19 mouse cellular contexts compared by ENCODE assay signal in the genomic region with DNA sequence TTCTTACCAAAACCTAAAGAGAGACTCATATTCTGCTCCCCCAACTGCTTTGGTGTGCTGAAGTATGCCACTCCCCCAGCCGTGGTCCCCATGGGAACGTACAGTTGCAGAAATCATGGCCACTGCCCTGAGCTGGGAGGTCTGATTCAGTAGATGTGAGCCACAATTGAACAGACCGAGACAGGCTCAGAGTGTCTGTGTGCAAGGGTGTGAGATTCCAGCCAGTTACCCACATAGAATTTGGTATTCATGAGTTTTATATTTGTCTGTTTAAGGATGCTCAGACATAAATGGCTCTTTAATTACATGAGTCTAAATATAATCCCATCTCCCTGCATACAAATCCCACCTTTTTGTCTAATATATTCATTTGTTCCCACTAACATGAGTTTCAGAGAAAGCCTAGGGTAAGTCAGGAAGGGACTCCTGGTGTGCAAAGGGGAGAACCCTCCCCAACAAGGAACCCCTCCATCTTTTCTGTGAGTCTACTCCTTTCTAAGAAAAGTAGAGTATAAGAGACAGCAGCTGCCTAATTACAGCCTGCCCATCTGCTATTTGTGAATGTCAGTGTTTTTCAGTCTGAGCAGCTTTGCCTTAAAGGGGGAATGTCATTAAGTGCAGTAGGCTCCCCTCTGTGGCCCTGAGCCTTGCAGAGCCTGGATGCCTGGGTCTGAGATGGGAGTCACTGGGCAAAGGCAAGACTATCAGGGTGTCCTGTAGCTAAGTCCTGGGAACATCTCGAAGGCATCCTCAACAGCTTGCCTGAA. TPM values are rescaled to one million over a fixed set of nuclear protein-coding genes. Genes with fewer than 3 reads are reported as not detected.
DNase-seq lines count a peak whose midpoint lies in the region; ATAC-seq lines count a peak whose summit lies in the region.
"Had no signal": no experiment of that assay in that cellular context is flagged by ENCODE, and none has a peak within 500 bp of the region (broad histone marks: within the 10 kb centered on the region; RNA-seq: fewer than 3 reads in every experiment).

No protein-coding gene starts in this region.

- no peaks in the 10 kb centered on the region for H3K9me3 ChIP-seq in forebrain, embryonic 15.5 days
- H3K9me3 ChIP-seq: heart, embryonic 15.5 days; hindbrain, embryonic 15.5 days had no signal

- ATAC-seq in forebrain, embryonic 15.5 days (replicated peaks), result peak; percentile 78
- ATAC-seq in megakaryocyte, adult 5-6 weeks (ENCODE audit: poor library complexity, severe bottlenecking), result no peak
- no peak for ATAC-seq in granulocyte monocyte progenitor cell, adult 5-6 weeks (replicated peaks; ENCODE audit: poor library complexity, severe bottlenecking)

- H3K36me3 ChIP-seq in forebrain, embryonic 15.5 days, result no peaks in the 10 kb centered on the region
- H3K36me3 ChIP-seq: embryonic facial prominence, embryonic 13.5 days; heart, embryonic 15.5 days; hindbrain, embryonic 15.5 days had no signal

- H3K4me2 ChIP-seq in forebrain, embryonic 15.5 days (replicated peaks), result no peak overlapping the region
- H3K4me2 ChIP-seq: embryonic facial prominence, embryonic 13.5 days; heart, embryonic 15.5 days; hindbrain, embryonic 15.5 days had no signal

- no peak overlapping the region for H3K9ac ChIP-seq in forebrain, embryonic 15.5 days (replicated peaks)
- H3K9ac ChIP-seq: embryonic facial prominence, embryonic 13.5 days; heart, embryonic 15.5 days; hindbrain, embryonic 15.5 days had no signal

- no peaks in the 10 kb centered on the region for H3K27me3 ChIP-seq in forebrain, embryonic 15.5 days
- H3K27me3 ChIP-seq: embryonic facial prominence, embryonic 13.5 days; heart, embryonic 15.5 days had no signal

- H3K4me3 ChIP-seq in forebrain, embryonic 15.5 days, result no peak overlapping the region
- H3K4me3 ChIP-seq: embryonic facial prominence, embryonic 13.5 days; heart, embryonic 15.5 days; hindbrain, embryonic 15.5 days; layer of hippocampus, adult 2 months had no signal

- DNase-seq in layer of hippocampus, adult 9-10 months (ENCODE audit: low spot score), result peak; percentile 17
- DNase-seq in layer of hippocampus, adult 11-12 months (ENCODE audit: low spot score), result no peak
- DNase-seq in left cerebral cortex, postnatal 25 days (ENCODE audit: low spot score in 2 of 2), result peak; percentile 61 to 83
- peak; percentile 40 for DNase-seq in right cerebral cortex, postnatal 25 days
- no peak for DNase-seq in cerebellum, postnatal 36 days
- DNase-seq: adrenal gland, postnatal 14 days; heart, adult 11 months; kidney, adult 9 months; lung, adult 2 months; spleen, adult 18-20 months had no signal

- intact Hi-C loops in left cerebral cortex, postnatal 25 days (cut with DNase I), result no loop called here

- WGBS in forebrain, embryonic 15.5 days, result 55% methylated on average over 4 of the region's 4 CpGs

- H3K27ac ChIP-seq in forebrain, embryonic 15.5 days (replicated peaks), result peak overlapping the region; percentile 80
- H3K27ac ChIP-seq: embryonic facial prominence, embryonic 13.5 days; heart, embryonic 15.5 days; hindbrain, embryonic 15.5 days; layer of hippocampus, adult 2 months had no signal

- H3K4me1 ChIP-seq in forebrain, embryonic 15.5 days, result peaks cover 20% of the 10 kb centered on the region
- H3K4me1 ChIP-seq: heart, embryonic 15.5 days had no signal

RNA-seq across cellular contexts. Expression of gene Spock1, which starts 29.5 kb away (rescaled TPM):
- 35.9 and 36.7 TPM in 2 replicates for polyA plus RNA-seq in forebrain, embryonic 15.5 days (2015; fragmentation: Nextera tagmentation; extraction: Ambion mirVana)
- 100 to 1,000 TPM; 269 to 271 TPM for total RNA-seq in left cerebral cortex, postnatal 25 days (2021)
- not detected in 2 replicates for total RNA-seq in megakaryocyte, adult 5-6 weeks (2015)
- not detected in 2 replicates for total RNA-seq in megakaryocyte, adult 5-6 weeks (2017)
- total RNA-seq in granulocyte monocyte progenitor cell, adult 5-6 weeks (2014; fragmentation: Nextera tagmentation), result not detected in 2 replicates
- not detected in 2 replicates for total RNA-seq in granulocyte monocyte progenitor cell, adult 5-6 weeks (2017)
- total RNA-seq: common myeloid progenitor, adult 5-6 weeks; MEL had no signal

Comparison
In these comparisons a context has a peak if more than half of its experiments do, and no peak if none do; other contexts are left out.
1. DNase-seq: peak in layer of hippocampus, adult 9-10 months (single experiment), left cerebral cortex, postnatal 25 days (2 of 2) and right cerebral cortex, postnatal 25 days (single experiment); none in layer of hippocampus, adult 11-12 months (single experiment) and cerebellum, postnatal 36 days (0 of 2).
2. RNA of gene Spock1, which starts 29.5 kb away (total RNA-seq): 269 to 271 TPM in left cerebral cortex, postnatal 25 days; not detected in megakaryocyte, adult 5-6 weeks and not detected in granulocyte monocyte progenitor cell, adult 5-6 weeks; every median in the first group is over 100 times any median in the second.